Mouse (Mus musculus): ENCODE measurements around the gene Alk. TPM values are rescaled to one million over a fixed set of nuclear protein-coding genes. Genes with fewer than 3 reads are reported as not detected.

The Alk gene
- polyA plus RNA-seq, 1 experiment from 2014 or later: 2.2 TPM

- no peak for ATAC-seq (ENCODE audit: low FRiP score, low read depth)
- Histone ChIP-seq H3K27me3 (replicated peaks) (no peaks in the 10 kb centered on the region), H3K27ac (no peak overlapping the region), H3K4me3 (no peak overlapping the region), H3K36me3 (no peaks in the 10 kb centered on the region), H3K9me3 (no peaks in the 10 kb centered on the region), H3K4me1 (no peaks in the 10 kb centered on the region), H3K4me2 (replicated peaks) (no peak overlapping the region), H3K9ac (no peak overlapping the region)
- WGBS: 83% methylated on average over 10 of the region's 10 CpGs
These were observed 582.4 kb downstream of the Alk start for GRCm38 (mm10) chr17:72021733-72022669.

DNA sequence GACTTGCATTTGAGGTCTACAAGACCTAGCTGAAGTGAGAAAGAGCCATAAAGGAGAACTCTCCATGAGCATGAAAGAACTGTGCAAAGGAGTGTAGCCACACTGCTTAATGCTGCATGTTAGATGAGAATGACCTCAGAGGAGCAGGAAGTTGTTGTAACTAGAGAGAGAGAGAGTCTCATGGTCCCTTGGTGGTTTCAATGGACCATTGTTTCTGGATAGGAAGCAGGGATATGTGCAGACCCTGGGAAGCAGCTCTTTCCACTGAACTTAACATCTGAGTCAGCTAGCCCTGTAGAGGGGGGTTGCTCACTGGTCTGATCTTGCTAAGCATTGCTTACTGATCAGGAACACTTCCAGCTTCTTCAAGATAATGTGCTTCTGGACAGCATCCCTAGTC lies 587.1 kb downstream of the Alk start:
- no peaks in the 10 kb centered on the region for H3K27me3 ChIP-seq (replicated peaks)
- no peaks in the 10 kb centered on the region for H3K9me3 ChIP-seq
- H3K9ac ChIP-seq: no peak overlapping the region
- no peak overlapping the region for H3K27ac ChIP-seq
- H3K4me3 ChIP-seq: no peak overlapping the region
- no peak for ATAC-seq (ENCODE audit: low FRiP score, low read depth)
- H3K4me1 ChIP-seq: no peaks in the 10 kb centered on the region
- no peak overlapping the region for H3K4me2 ChIP-seq (replicated peaks)
- no peaks in the 10 kb centered on the region for H3K36me3 ChIP-seq

GRCm38 (mm10) chr17:72015253-72015652 lies 589.2 kb downstream of the Alk start:
- H3K9ac ChIP-seq: no peak overlapping the region
- no peak overlapping the region for H3K4me2 ChIP-seq (replicated peaks)
- H3K4me3 ChIP-seq: no peak overlapping the region
- no peaks in the 10 kb centered on the region for H3K27me3 ChIP-seq (replicated peaks)
- ATAC-seq (ENCODE audit: low FRiP score, low read depth): no peak
- H3K36me3 ChIP-seq: no peaks in the 10 kb centered on the region
- H3K9me3 ChIP-seq: no peaks in the 10 kb centered on the region
- 71% methylated on average over 3 of the region's 3 CpGs for WGBS
- H3K4me1 ChIP-seq: no peaks in the 10 kb centered on the region
- H3K27ac ChIP-seq: no peak overlapping the region

DNA sequence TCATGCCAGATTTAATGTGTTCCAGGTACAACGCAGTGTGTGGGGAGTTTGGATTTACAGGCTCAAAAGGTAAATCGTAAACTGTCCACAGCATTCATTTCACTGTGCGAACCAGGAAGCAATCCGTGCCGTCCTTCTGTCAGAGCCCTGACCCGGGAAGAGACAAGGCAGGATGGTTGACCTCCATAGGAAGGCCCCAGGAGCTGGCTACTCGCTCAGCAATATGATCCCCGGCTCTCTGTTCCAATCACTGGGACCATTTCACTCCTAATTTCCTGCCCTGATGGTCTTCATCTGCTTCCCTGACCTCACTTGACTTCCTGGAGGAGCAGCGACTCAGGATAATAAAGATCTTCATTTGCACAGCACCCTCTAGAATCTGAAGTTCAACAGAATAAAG lies 591.7 kb downstream of the Alk start:
- no peaks in the 10 kb centered on the region for H3K9me3 ChIP-seq
- no peak overlapping the region for H3K27ac ChIP-seq
- no peak overlapping the region for H3K4me2 ChIP-seq (replicated peaks)
- no peak for ATAC-seq (ENCODE audit: low FRiP score, low read depth)
- H3K36me3 ChIP-seq: no peaks in the 10 kb centered on the region
- no peaks in the 10 kb centered on the region for H3K4me1 ChIP-seq
- H3K4me3 ChIP-seq: no peak overlapping the region
- 82% methylated on average over 9 of the region's 9 CpGs for WGBS
- H3K27me3 ChIP-seq (replicated peaks): no peaks in the 10 kb centered on the region
- H3K9ac ChIP-seq: no peak overlapping the region

- Histone ChIP-seq H3K4me2 (replicated peaks) (no peak overlapping the region), H3K36me3 (no peaks in the 10 kb centered on the region), H3K4me1 (no peaks in the 10 kb centered on the region), H3K27ac (no peak overlapping the region), H3K4me3 (no peak overlapping the region), H3K9ac (no peak overlapping the region), H3K9me3 (no peaks in the 10 kb centered on the region), H3K27me3 (replicated peaks) (no peaks in the 10 kb centered on the region)
- 87% methylated on average over 2 of the region's 2 CpGs for WGBS
- no peak for ATAC-seq (ENCODE audit: low FRiP score, low read depth)
These were observed 594.6 kb downstream of the Alk start for GRCm38 (mm10) chr17:72009836-72010235.

DNA sequence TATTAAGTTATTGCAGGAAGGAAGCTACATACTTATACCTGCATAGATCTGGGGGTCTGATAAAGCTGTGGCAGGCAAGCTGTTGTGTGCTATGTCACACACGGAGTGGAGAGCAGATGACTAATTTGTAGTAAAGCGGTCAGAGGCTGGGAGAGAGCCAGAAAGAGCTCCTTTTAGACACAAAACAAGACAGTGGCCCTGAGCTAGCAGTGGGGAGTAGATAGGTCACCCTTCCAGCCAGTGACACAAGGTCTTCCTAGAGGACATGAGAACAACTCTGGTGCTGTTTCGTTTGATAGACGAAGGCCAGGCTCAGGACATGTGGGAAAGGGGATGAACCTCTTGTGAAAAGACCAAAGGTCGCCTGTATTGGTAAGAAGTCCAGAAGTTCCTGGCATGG lies 596.0 kb downstream of the Alk start:
- Histone ChIP-seq H3K4me3 (no peak overlapping the region), H3K9me3 (no peaks in the 10 kb centered on the region), H3K36me3 (no peaks in the 10 kb centered on the region), H3K27me3 (replicated peaks) (no peaks in the 10 kb centered on the region), H3K27ac (no peak overlapping the region), H3K4me1 (no peaks in the 10 kb centered on the region), H3K9ac (no peak overlapping the region), H3K4me2 (replicated peaks) (no peak overlapping the region)
- WGBS: 79% methylated on average over 5 of the region's 5 CpGs
- ATAC-seq (ENCODE audit: low FRiP score, low read depth): no peak

GRCm38 (mm10) chr17:72005365-72005764 lies 599.1 kb downstream of the Alk start:
- H3K4me3 ChIP-seq: no peak overlapping the region
- H3K9ac ChIP-seq: no peak overlapping the region
- WGBS: 79% methylated on average over 6 of the region's 6 CpGs
- no peaks in the 10 kb centered on the region for H3K36me3 ChIP-seq
- no peak for ATAC-seq (ENCODE audit: low FRiP score, low read depth)
- no peak overlapping the region for H3K4me2 ChIP-seq (replicated peaks)
- no peaks in the 10 kb centered on the region for H3K4me1 ChIP-seq
- H3K27me3 ChIP-seq (replicated peaks): no peaks in the 10 kb centered on the region
- H3K9me3 ChIP-seq: no peaks in the 10 kb centered on the region
- no peak overlapping the region for H3K27ac ChIP-seq

GRCm38 (mm10) chr17:71999527-72000482 lies 604.6 kb downstream of the Alk start:
- no peaks in the 10 kb centered on the region for H3K27me3 ChIP-seq (replicated peaks)
- H3K4me1 ChIP-seq: no peaks in the 10 kb centered on the region
- H3K9me3 ChIP-seq: no peaks in the 10 kb centered on the region
- no peak overlapping the region for H3K27ac ChIP-seq
- no peak overlapping the region for H3K4me2 ChIP-seq (replicated peaks)
- WGBS: 49% methylated on average over 5 of the region's 5 CpGs
- H3K9ac ChIP-seq: no peak overlapping the region
- no peak for ATAC-seq (ENCODE audit: low FRiP score, low read depth)
- no peaks in the 10 kb centered on the region for H3K36me3 ChIP-seq
- H3K4me3 ChIP-seq: no peak overlapping the region

DNA sequence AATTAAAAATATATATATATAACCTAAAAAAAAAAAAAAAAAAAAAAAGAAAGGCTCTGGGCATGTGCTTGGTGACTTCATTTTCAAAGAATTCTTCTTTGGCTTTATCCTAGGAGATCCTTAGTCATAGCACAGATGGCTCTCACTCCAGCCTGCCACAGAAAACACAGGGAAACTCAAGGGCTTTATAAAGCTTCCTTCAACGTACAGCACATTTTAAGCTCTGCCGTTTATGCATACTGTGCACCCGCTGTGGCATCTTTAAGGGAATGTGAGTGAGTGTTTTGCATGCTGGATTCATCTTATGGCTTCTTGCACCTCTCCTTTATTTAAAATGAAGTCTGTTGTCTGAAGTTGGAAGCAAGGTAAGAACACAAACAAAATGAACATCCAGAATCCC lies 606.7 kb downstream of the Alk start:
- Histone ChIP-seq H3K27ac (no peak overlapping the region), H3K4me2 (replicated peaks) (no peak overlapping the region), H3K4me1 (no peaks in the 10 kb centered on the region), H3K4me3 (no peak overlapping the region), H3K36me3 (no peaks in the 10 kb centered on the region), H3K9me3 (no peaks in the 10 kb centered on the region), H3K27me3 (replicated peaks) (no peaks in the 10 kb centered on the region), H3K9ac (no peak overlapping the region)
- WGBS: 81% methylated on average over 3 of the region's 3 CpGs
- no peak for ATAC-seq (ENCODE audit: low FRiP score, low read depth)

DNA sequence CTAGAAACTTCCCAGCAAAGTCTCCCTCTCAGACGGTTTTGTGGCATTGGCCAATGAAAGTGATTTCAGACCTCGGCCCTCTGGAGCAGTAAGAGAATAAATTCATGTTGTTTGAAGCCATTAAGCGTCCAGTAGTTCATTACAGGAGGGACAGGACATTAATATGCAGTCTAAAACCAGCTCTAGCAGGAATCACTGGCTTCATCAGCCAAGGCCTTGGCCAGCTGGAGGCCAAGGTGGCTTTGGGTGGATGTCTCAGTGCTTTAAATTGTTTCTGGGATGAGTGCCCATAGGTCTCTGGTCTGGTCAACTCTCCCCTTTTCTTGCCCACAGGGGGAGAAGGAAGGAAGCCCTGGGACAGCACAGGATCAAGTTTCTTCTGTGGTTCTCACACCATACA lies 608.9 kb downstream of the Alk start:
- H3K4me2 ChIP-seq (replicated peaks): no peak overlapping the region
- no peak overlapping the region for H3K4me3 ChIP-seq
- no peak for ATAC-seq (ENCODE audit: low FRiP score, low read depth)
- no peaks in the 10 kb centered on the region for H3K27me3 ChIP-seq (replicated peaks)
- 85% methylated on average over 3 of the region's 3 CpGs for WGBS
- no peaks in the 10 kb centered on the region for H3K9me3 ChIP-seq
- H3K9ac ChIP-seq: no peak overlapping the region
- H3K36me3 ChIP-seq: no peaks in the 10 kb centered on the region
- H3K27ac ChIP-seq: no peak overlapping the region
- H3K4me1 ChIP-seq: no peaks in the 10 kb centered on the region

DNA sequence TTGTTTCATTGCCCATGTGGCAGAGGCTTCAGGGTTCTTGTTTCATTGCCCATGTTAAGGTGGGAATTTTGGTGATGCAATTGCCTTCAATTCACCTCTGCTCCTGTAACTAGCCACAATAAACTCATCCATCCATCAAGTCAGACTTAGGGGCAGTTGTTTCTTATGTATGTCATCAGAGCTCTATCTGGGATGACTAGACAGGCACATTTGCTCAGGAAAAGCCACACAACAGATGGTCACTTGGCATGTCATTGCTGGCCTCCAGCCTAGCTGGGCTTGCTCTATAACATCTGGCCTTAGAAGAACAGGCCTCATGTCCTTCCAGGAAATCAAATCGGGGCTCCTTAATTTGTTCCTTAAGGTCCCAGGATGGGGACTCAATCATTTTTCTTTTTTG lies 610.3 kb downstream of the Alk start:
- H3K9me3 ChIP-seq: no peaks in the 10 kb centered on the region
- ATAC-seq (ENCODE audit: low FRiP score, low read depth): no peak

GRCm38 (mm10) chr17:71993011-71993410 lies 611.4 kb downstream of the Alk start:
- Histone ChIP-seq H3K4me2 (replicated peaks) (no peak overlapping the region), H3K9me3 (no peaks in the 10 kb centered on the region), H3K27me3 (replicated peaks) (no peaks in the 10 kb centered on the region), H3K36me3 (no peaks in the 10 kb centered on the region), H3K4me3 (no peak overlapping the region), H3K27ac (no peak overlapping the region), H3K9ac (no peak overlapping the region), H3K4me1 (no peaks in the 10 kb centered on the region)
- ATAC-seq (ENCODE audit: low FRiP score, low read depth): no peak
- WGBS: 91% methylated on average over 2 of the region's 2 CpGs

More for the DNA sequence above, 610.3 kb downstream of the Alk start:
- Histone ChIP-seq H3K27me3 (replicated peaks) (no peaks in the 10 kb centered on the region), H3K36me3 (no peaks in the 10 kb centered on the region), H3K4me3 (no peak overlapping the region), H3K27ac (no peak overlapping the region), H3K4me1 (no peaks in the 10 kb centered on the region), H3K4me2 (replicated peaks) (no peak overlapping the region), H3K9ac (no peak overlapping the region)
- 88% methylated on average over 1 of the region's 1 CpGs for WGBS
